Mouse (Mus musculus) heart, embryonic 16.5 days (tissue): Measurements from ENCODE around the gene 4930415O20Rik. TPM values are rescaled to one million over a fixed set of nuclear protein-coding genes. Genes with fewer than 3 reads are reported as not detected.

Experiments
- ATAC-seq: fragments of 200-750 bp; cut with Nextera tagmentation; replicated peaks from 2 replicates; pipeline ENCODE4 v1.8.0; 2017; ENCODE audit warnings: moderate number of reproducible peaks; ENCODE audit not compliant: insufficient read depth, low FRiP score; ENCODE audit errors: extremely low read depth
- H3K27ac ChIP-seq: fragments of 300-500 bp; sonication (generic); 2 replicates; pipeline ENCODE4 v1.5.1; 2014; ENCODE audit warnings: mild to moderate bottlenecking, low read length, control low read depth, moderate library complexity
- H3K27me3 ChIP-seq: fragments of 300-500 bp; sonication (generic); 2 replicates; pipeline ENCODE4 v1.6.1; 2014; ENCODE audit warnings: low read length, mixed read lengths; ENCODE audit not compliant: control insufficient read depth, insufficient read depth
- H3K36me3 ChIP-seq: fragments of 300-500 bp; sonication (generic); 2 replicates; pipeline ENCODE4 v1.6.1; 2014; ENCODE audit not compliant: control insufficient read depth, insufficient read depth
- H3K4me1 ChIP-seq: fragments of 300-500 bp; sonication (generic); 2 replicates; pipeline ENCODE4 v1.6.1; 2014; ENCODE audit warnings: low read length, mixed read lengths; ENCODE audit not compliant: control insufficient read depth, insufficient read depth
- H3K4me2 ChIP-seq: fragments of 300-500 bp; sonication (generic); 2 replicates; pipeline ENCODE4 v1.6.1; 2014; ENCODE audit warnings: low read depth, mild to moderate bottlenecking, control low read depth, low read length
- H3K4me3 ChIP-seq: fragments of 300-500 bp; sonication (generic); 2 replicates; pipeline ENCODE4 v1.5.1; 2014; ENCODE audit warnings: mild to moderate bottlenecking, control low read depth, low read length
- H3K9ac ChIP-seq: fragments of 300-500 bp; sonication (generic); 2 replicates; pipeline ENCODE4 v1.6.1; 2014; ENCODE audit warnings: low read length, control low read depth
- H3K9me3 ChIP-seq: fragments of 300-500 bp; sonication (generic); replicated peaks from 2 replicates; pipeline ENCODE4 v1.6.1; 2016; ENCODE audit warnings: low read length; ENCODE audit not compliant: control insufficient read depth
- WGBS: fragments of 180-500 bp; shearing (Covaris S2); extraction: QIAGEN DNeasy Blood & Tissue Kit; methylation state at CpG from one replicate; pipeline ENCODE4 v1.1.7; 2014; 5-methylcytosine and 5-hydroxymethylcytosine counted together
- polyA plus RNA-seq: library from polyadenylated mRNA; unstranded; fragments of >200 nt; fragmentation: Nextera tagmentation; extraction: Ambion mirVana; gene quantifications from 2 replicates; pipeline ENCODE4 v1.2.1, GENCODE M21; 2015

4930415O20Rik gene
- polyA plus RNA-seq, 1 experiment from 2014 or later: 0.64 TPM

DNA sequence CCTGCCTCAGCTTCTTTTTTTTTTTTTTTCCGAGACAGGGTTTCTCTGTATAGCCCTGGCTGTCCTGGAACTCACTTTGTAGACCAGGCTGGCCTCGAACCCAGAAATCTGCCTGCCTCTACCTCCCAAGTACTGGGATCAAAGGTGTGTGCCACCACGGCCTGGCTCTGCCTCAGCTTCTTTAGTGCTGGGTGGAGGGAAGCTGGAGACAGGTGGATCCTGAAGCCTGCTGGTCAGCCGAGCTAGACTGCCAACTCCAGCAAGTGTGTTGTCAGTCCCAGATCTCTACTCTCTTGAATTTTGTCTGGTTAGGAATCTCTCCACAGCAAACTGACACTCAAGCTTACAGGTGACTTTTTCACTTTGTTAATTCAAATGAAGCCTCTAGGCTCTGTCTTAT is 34.9 kb upstream of the 4930415O20Rik start:
- WGBS: 78% methylated on average over 4 of the region's 4 CpGs
- peaks cover 11% of the 10 kb centered on the region for H3K36me3 ChIP-seq

DNA sequence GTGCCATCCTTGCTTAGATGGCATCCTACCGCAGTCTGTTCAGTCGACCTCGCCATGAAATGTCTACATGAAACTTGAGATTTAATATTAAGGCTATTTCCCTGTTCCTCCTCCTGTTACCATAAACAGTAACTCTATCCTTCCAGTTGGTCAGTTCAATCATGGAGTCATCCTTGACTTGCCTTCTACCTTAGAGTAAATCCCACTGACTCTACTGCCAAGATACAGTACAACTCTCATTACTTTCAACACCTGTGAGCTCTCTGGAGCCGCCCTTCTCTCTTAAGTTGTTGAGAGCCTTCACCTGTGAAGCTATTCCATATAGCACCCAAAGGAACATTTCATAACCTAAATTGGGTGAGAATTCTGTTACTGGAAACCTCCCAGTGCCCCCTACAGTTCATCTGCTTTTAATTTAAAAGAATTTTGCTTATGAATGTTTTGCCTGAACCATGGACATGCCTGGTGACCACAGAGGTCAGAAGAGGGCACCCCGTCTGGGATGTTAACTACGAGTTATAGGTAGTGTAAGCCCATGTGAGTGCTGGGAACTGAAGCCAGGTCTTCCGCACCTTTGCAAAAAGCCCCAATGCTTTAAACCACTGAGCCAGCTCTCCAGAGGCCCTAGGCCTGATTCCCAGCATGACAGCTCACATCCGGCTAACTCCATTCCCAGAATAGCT is 33.8 kb upstream of the 4930415O20Rik start:
- peaks cover 7% of the 10 kb centered on the region for H3K4me1 ChIP-seq
- H3K4me2 ChIP-seq: no peak overlapping the region
- no peaks in the 10 kb centered on the region for H3K27me3 ChIP-seq
- 83% methylated on average over 8 of the region's 8 CpGs for WGBS
- H3K9ac ChIP-seq: no peak overlapping the region
- H3K36me3 ChIP-seq: 0 out of 2 replicates have a peak, but pooled peaks cover 7% of the 10 kb centered on the region
- H3K4me3 ChIP-seq: no peak overlapping the region
- no peak overlapping the region for H3K27ac ChIP-seq
- H3K9me3 ChIP-seq: no peaks in the 10 kb centered on the region
- ATAC-seq: no peak

More for the DNA sequence above, 34.9 kb upstream of the 4930415O20Rik start:
- no peak for ATAC-seq
- Histone ChIP-seq H3K4me1 (peaks cover 7% of the 10 kb centered on the region), H3K27ac (no peak overlapping the region), H3K9ac (no peak overlapping the region), H3K27me3 (no peaks in the 10 kb centered on the region), H3K4me3 (no peak overlapping the region), H3K9me3 (no peaks in the 10 kb centered on the region), H3K4me2 (no peak overlapping the region)

DNA sequence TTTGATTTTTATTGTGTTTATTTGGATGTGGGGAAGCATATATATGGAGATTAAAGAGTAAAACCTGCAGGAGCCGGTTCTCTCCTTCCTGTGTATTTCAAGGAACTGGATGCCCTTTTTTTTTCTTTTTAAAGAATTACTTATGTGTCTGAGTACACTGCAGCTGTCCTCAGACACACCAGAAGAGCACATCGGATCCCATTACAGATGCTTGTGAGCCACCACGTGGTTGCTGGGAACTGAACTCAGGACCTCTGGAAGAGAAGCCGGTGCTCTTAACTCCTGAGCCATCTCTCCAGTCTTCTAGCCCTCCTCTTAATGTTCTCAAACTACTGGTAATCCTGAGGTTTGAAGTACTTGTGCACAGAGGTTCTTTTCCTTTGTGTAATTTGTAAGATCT is 32.9 kb upstream of the 4930415O20Rik start:
- no peak overlapping the region for H3K9ac ChIP-seq
- no peaks in the 10 kb centered on the region; the same call in 1 of the 2 replicates for H3K4me1 ChIP-seq
- no peak overlapping the region for H3K27ac ChIP-seq
- H3K36me3 ChIP-seq: peaks cover 13% of the 10 kb centered on the region; the same call in 1 of the 2 replicates
- no peaks in the 10 kb centered on the region for H3K9me3 ChIP-seq
- ATAC-seq: no peak
- no peak overlapping the region for H3K4me3 ChIP-seq
- H3K4me2 ChIP-seq: no peak overlapping the region
- no peaks in the 10 kb centered on the region for H3K27me3 ChIP-seq
- WGBS: 63% methylated on average over 4 of the region's 4 CpGs

DNA sequence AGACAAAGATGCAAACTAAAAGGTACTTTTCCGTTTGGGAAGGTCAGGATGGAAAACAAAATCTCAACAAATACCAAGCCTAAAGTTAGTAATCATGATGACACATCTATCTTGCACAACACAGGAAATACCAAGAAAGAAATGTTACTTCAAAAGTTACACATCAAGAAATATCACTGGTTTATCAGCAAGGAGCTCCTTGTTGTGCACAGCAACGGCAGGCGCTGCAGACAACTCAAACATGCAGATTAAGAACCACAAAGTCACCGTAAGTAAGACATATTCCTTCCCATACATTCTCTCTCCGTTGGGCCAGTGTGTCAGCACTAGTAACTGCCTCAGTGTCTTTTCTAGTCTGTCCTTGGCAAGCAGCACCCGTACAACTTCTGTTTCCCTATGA is 29.7 kb upstream of the 4930415O20Rik start:
- H3K9me3 ChIP-seq: no peaks in the 10 kb centered on the region
- H3K27ac ChIP-seq: no peak overlapping the region
- no peaks in the 10 kb centered on the region for H3K4me1 ChIP-seq
- no peaks in the 10 kb centered on the region for H3K27me3 ChIP-seq
- no peak overlapping the region for H3K9ac ChIP-seq
- ATAC-seq: no peak
- no peak overlapping the region for H3K4me3 ChIP-seq
- H3K36me3 ChIP-seq: peaks cover 40% of the 10 kb centered on the region
- 78% methylated on average over 6 of the region's 6 CpGs for WGBS
- H3K4me2 ChIP-seq: no peak overlapping the region

DNA sequence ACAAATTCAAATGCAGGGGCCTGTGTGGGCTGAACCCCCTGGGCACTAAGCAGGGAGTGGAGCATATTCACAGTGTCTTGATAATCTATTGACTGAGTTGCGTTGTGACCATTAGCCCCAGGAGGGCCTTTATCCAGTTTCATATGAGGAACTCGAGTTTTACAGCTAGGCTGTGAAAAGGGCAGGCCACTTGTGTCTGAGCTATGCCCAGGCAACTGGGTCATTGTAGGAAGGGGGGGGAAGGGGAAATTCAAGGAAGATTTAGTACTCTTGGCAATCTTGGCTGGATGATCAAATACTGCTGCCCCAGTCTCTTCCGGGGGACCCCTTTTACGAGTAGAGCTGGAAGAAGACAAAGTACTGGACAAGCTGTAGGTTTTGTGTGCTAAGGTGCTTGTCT is 27.5 kb upstream of the 4930415O20Rik start:
- no peak overlapping the region for H3K4me2 ChIP-seq
- H3K27me3 ChIP-seq: no peaks in the 10 kb centered on the region
- H3K36me3 ChIP-seq: peaks cover 46% of the 10 kb centered on the region
- H3K9me3 ChIP-seq: no peaks in the 10 kb centered on the region
- no peak overlapping the region for H3K4me3 ChIP-seq
- H3K27ac ChIP-seq: no peak overlapping the region
- 88% methylated on average over 4 of the region's 4 CpGs for WGBS
- ATAC-seq: no peak
- no peaks in the 10 kb centered on the region for H3K4me1 ChIP-seq
- no peak overlapping the region for H3K9ac ChIP-seq

DNA sequence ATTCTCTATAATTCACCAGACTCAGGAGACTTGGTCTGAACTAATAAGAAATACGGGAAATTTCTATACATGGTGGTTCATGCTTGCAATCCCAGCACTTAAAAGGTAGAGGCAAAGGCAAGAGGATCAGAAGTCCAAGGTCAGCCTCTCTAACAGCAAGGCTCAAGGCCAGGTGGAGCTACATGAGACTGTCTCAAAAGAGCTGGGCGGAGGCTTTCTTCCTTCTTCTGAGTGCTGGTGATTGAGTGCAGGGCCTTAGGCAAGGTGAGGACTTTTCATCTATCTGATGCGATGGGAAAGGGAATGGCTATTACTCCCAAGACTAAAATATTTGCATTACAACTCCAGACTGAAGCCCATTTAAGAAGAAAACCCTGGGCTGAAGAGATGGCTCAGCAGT is 25.7 kb upstream of the 4930415O20Rik start:
- no peak overlapping the region for H3K9ac ChIP-seq
- H3K4me3 ChIP-seq: no peak overlapping the region
- ATAC-seq: no peak
- no peaks in the 10 kb centered on the region for H3K9me3 ChIP-seq
- H3K4me1 ChIP-seq: no peaks in the 10 kb centered on the region
- H3K4me2 ChIP-seq: no peak overlapping the region
- H3K27ac ChIP-seq: no peak overlapping the region
- peaks cover 50% of the 10 kb centered on the region for H3K36me3 ChIP-seq
- no peaks in the 10 kb centered on the region for H3K27me3 ChIP-seq
- WGBS: 95% methylated on average over 3 of the region's 3 CpGs

DNA sequence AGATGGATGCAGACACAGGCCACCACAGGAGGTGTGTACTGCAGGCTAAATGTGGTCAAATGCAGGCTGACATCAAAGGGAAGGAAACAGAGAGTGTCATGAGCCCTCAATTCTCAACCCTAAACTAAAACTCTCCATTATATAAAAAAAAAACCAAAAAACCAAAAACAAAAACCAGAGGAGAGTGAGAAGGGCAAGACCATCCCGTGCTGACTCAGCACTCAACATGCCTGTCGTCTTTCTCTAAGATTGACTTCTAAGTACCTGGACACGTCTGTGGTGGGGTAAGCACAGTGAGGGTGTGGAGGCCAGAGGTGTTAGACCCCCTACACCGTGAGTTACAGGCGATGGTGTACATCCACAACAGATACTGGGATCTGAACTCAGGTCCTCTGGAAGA is 24.0 kb upstream of the 4930415O20Rik start:
- Histone ChIP-seq H3K9ac (no peak overlapping the region), H3K27me3 (no peaks in the 10 kb centered on the region), H3K27ac (no peak overlapping the region), H3K9me3 (no peaks in the 10 kb centered on the region), H3K36me3 (peaks cover 65% of the 10 kb centered on the region), H3K4me3 (no peak overlapping the region), H3K4me1 (no peaks in the 10 kb centered on the region), H3K4me2 (no peak overlapping the region)
- 86% methylated on average over 5 of the region's 5 CpGs for WGBS
- ATAC-seq: no peak

DNA sequence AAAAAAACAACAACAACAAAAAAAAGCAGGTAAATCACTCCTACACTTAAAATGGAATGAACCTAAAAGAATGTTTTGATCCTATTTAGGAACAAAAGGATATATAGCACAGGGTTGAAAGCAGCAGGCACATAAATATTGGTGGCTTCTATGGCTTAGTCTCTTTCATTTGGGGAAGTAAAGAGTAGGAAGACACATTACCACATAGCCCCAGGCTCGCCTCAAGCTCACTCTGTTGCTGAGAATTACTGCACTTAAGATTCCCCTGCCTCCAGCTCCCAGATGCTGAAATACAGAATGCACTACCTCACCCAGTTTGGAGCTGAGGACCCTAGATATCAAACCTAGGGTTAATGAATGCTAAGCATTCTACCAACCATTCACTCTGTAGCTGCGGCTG is 18.0 kb upstream of the 4930415O20Rik start:
- Histone ChIP-seq H3K9me3 (no peaks in the 10 kb centered on the region), H3K27me3 (no peaks in the 10 kb centered on the region), H3K9ac (no peak overlapping the region), H3K4me2 (no peak overlapping the region), H3K4me3 (no peak overlapping the region), H3K4me1 (no peaks in the 10 kb centered on the region), H3K36me3 (peaks cover 48% of the 10 kb centered on the region), H3K27ac (no peak overlapping the region)
- 87% methylated on average over 2 of the region's 2 CpGs for WGBS
- ATAC-seq: no peak

DNA sequence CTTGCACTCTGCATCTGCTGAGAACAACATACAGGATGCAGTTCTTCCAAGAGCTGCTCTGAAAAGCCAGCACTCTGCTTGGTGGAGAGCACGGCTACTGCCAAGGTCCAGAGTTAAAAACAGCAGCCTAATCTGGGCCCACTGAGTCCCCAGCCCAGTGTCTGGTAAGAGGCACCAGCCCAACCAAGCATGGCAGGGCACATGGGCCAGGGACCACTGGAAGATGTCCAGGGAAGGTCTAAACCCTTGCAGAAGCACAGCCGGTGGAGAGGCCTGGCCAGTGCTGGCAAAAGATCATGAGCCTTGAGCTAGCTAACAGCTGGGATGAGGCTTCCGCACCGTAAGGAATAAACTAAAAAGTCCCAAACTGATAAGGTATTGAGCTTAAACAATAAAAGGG is 14.9 kb upstream of the 4930415O20Rik start:
- no peak for ATAC-seq
- Histone ChIP-seq H3K4me3 (no peak overlapping the region), H3K36me3 (peaks cover 46% of the 10 kb centered on the region), H3K9ac (no peak overlapping the region), H3K27ac (no peak overlapping the region), H3K9me3 (no peaks in the 10 kb centered on the region), H3K4me1 (no peaks in the 10 kb centered on the region), H3K27me3 (no peaks in the 10 kb centered on the region), H3K4me2 (no peak overlapping the region)
- 76% methylated on average over 4 of the region's 4 CpGs for WGBS
